Mouse (Mus musculus) frontal cortex, adult 2 months (tissue): ENCODE results near the gene Cd33. TPM values are rescaled to one million over a fixed set of nuclear protein-coding genes. Genes with fewer than 3 reads are reported as not detected.

Source experiments
- DNase-seq, 2 experiments: peaks; one replicate each; pipeline ENCODE4 v3.0.0; 2022; ENCODE audit warnings: low spot score in 1 of 2; ENCODE audit errors: extremely low spot score in 1 of 2
- polyA plus RNA-seq: library from polyadenylated mRNA; depleted of rRNA; stranded (reverse); fragments of >200 nt; gene quantifications from 2 replicates; pipeline ENCODE4 v1.2.3, GENCODE M21; 2012; rRNA removed

Gene Cd33
- 6.9 and 8.9 TPM in 2 replicates for polyA plus RNA-seq

DNA sequence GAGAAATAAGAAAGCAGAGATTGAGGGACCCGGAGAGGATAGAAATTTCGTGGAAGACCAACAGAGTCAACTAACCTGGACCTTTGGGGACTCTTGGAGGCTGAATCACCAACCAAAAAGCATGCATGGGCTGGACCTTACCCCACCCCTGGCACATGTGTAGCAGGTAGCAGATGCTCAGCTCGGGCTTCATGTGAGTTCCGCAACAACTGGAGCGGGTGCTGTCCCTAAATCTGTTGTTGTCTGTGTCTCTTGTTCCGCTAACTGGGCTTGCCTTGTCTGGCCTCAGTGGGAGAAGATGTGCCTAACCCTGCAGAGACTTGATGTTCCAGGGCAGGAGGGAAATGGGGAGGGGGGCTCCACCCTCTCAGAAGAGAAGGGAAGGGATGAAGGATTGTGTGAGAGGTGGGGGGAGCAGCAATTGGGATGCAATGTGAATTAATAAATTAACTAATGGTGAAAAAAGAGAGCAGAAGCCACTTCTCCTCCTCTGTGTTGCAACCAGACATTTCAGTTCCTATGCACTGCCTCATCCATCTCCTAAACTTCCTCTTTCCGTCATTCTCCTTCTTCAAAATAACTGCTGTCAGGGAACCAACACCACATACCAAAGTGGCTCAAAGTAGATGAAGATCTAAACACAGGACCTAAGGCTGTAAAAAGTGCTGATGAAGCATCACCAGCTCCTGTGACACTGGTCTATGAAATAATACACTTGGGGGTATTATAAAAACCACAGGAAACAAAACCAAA, at the start of gene Cd33:
Gene Cd33 (minus strand): TSS at position 204 of the 753 bp plus-strand sequence.
- DNase-seq = no peak

DNA sequence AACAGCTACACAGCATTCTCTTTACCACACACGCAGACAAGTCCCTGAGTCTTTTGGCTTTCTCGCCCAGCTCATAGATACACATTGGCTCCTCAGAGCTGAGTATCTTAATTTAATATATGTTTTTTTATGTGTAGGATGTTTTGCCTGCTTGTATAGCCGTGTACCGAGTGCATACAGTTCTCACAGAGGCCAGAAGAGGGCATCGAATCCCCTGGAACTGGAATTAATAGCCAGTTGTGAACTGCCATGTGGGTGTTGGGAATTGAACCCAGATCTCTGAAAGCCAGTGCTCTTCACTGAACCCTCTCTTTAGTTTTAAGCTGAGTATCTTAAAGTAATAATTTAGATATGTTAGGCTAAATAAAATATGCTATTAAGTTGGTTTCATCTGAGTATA, 40.6 kb upstream of the Cd33 start:
- DNase-seq = no peak

DNA sequence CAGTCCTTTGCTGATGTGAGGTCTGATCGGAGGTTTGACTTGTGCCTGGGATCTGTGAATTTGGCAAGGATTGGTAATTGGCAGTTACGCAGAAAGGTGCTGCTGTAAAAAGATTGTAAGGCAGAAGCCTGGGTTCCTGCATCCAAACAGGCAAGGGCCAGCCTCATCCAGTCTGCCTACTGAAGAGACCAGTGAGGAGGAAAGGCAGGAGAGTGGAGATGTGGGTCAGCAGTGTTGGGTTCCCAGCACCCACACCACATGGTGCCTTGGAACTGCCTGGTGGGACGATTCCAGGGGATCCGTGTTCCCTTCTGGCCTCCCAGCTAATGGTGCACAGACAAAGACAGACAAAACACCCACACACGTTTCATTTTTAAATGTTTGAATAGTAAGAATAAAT, 36.3 kb upstream of the Cd33 start:
- peak in 1 of 2 experiments; percentile 22 for DNase-seq

GRCm38 (mm10) chr7:43579440-43580171, 35.4 kb upstream of the Cd33 start, which contains the start of gene Zfp719:
Gene Zfp719, plus strand, starts transcription at chr7:43579610.
- peak; percentile 95 to 97 for DNase-seq

GRCm38 (mm10) chr7:43571216-43571615, 27.0 kb upstream of the Cd33 start:
- DNase-seq = no peak

DNA sequence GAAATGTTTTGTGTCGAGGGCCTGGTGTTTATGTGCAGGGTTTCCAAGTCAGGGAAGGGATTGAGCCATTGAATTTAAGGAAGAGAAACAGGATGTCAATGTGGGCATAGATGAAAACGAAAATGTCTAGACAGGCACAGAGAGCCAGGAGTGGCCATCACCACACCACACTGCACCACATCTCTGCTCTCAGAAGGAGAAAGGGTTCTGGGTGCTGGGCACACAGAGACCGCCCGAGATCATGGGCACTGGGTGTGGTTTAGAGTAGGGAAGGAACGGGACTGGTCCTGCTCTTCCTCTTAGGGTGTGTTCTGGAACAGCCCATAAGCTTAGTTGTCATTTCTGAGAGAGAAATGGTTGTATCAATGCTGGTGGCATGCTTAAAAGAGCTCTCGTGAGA, 19.1 kb upstream of the Cd33 start:
- DNase-seq = no peak

GRCm38 (mm10) chr7:43562651-43563070, 18.4 kb upstream of the Cd33 start:
- no peak for DNase-seq

- DNase-seq = peak; percentile 74 to 91
Measured at GRCm38 (mm10) chr7:43562006-43562633, 17.9 kb upstream of the Cd33 start, which contains the start of gene Zfp658. Gene Zfp658, plus strand, starts transcription at chr7:43562256.

GRCm38 (mm10) chr7:43556901-43557300, 12.7 kb upstream of the Cd33 start:
- no peak for DNase-seq

- no peak for DNase-seq
Measured at GRCm38 (mm10) chr7:43555351-43555750, 11.1 kb upstream of the Cd33 start.

GRCm38 (mm10) chr7:43554550-43554949, 10.3 kb upstream of the Cd33 start:
- no peak for DNase-seq

DNA sequence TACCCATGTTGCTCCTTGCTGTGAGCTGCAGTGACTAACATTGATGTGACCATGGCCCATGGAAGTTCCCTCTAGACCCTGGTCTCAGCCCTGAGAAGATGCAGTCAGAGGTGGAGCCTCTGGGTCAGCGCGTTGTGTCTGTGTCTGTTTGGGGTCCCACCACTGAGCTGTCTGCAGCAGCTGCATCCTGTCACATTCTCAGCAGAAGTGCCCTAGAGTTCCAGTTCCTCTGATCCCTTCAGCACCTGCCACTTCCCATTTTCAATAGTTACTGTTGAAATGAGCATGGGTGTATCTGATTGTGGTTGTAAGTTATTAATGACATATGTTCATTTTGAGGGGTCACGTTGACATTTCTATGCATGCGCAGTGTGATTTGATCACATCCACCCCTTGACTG, 8.9 kb upstream of the Cd33 start:
- DNase-seq = no peak

- no peak for DNase-seq
Measured at GRCm38 (mm10) chr7:43548206-43548605, 4.0 kb upstream of the Cd33 start.

DNA sequence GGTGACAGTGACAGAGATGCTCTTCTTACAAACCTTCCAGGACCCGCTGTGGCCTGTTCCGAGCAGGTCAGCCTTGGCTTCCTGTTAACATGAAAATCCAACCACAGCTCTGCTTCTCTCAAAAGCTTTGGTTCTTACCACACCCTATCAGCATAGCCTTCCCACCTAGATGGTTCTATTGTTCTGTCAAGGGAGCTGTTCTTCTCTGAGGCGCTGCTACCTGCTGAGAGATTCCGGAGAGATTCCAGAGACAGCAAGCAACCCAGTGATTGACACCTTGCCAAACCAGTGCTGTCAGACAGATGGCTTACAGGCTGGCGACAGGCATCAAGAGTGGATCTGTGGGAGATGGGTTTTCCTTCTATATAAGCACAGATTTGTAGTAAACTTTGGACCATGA, 3.4 kb upstream of the Cd33 start:
- DNase-seq = no peak

- DNase-seq = no peak
Measured at GRCm38 (mm10) chr7:43545656-43546545, 1.7 kb upstream of the Cd33 start.

- no peak for DNase-seq
Measured at GRCm38 (mm10) chr7:43538524-43538923, 5.7 kb downstream of the Cd33 start.

GRCm38 (mm10) chr7:43532936-43533505, 11.2 kb downstream of the Cd33 start:
- DNase-seq = no peak

GRCm38 (mm10) chr7:43530216-43530785, 13.9 kb downstream of the Cd33 start:
- DNase-seq = no peak

- DNase-seq = no peak
Measured at GRCm38 (mm10) chr7:43525313-43525712, 18.9 kb downstream of the Cd33 start.

DNA sequence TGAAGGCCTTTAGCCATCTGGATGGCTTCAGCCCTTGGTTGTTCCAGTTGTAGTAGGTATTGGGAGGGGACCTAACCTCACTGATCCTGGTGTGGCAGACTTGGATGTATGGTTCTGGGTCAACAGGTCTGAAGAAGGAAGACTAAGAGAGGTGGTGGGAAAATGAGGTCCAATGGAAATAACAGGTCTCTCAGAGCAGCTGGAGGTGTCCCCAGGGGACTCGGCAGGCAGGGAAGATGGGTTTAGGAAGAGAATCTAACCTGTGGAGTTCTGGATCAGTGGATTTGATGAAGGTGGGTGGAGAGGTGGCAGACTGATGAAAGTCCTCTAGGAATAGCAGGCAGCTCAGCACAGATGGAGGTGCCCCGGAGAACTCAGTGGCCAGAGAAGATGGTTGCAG, 21.5 kb downstream of the Cd33 start:
- no peak for DNase-seq
